Mouse (Mus musculus) stomach, postnatal 0 days (tissue): ENCODE results near the gene Capns2.

Experiments used
- CTCF ChIP-seq: IDR thresholded peaks from 2 replicates; pipeline ENCODE4 v1.5.1; 2016; ENCODE audit warnings: antibody characterized with exemption, low read depth, mild to moderate bottlenecking, moderate library complexity
- EP300 ChIP-seq: optimal IDR thresholded peaks from 2 replicates; pipeline ENCODE3; 2016; ENCODE audit warnings: antibody characterized with exemption

DNA sequence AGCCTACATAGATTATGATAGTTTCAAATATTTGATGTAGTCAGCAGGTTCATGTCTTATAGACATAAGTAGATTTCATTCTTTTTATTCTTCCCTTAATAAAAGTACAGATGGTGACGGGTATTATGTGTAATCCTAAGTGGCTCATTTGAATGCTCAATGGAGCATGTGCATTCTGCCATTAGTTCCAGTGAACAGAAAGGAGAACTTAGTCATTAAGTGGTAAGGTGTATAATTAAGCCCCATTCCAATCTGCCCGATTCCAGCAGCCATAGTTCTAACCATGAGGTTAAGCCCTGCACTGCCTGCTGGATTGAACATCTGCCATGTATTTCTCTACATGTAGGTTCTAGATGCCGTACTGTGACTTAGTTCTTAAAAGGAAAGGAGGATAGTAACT is 20.6 kb downstream of the Capns2 start:
- TF ChIP-seq EP300: no peak
- TF ChIP-seq CTCF: no peak
